Mouse (Mus musculus) olfactory bulb, adult 2 months (tissue): ENCODE results near the gene Ctnna3.

ENCODE experiments used
- CTCF ChIP-seq: fragments of 200-500 bp; IDR thresholded peaks from 2 replicates; pipeline ENCODE4 v1.5.1; 2012; ENCODE audit warnings: low read depth, mild to moderate bottlenecking, low read length, moderate library complexity; ENCODE audit not compliant: insufficient read depth
- POLR2A ChIP-seq: fragments of 200-500 bp; IDR thresholded peaks from 2 replicates; pipeline ENCODE4 v1.6.1; 2012; ENCODE audit warnings: mild to moderate bottlenecking, low read depth, low read length, moderate library complexity; ENCODE audit not compliant: insufficient read depth

GRCm38 (mm10) chr10:64278836-64279235, 848.9 kb downstream of the Ctnna3 start:
- no peak for TF ChIP-seq CTCF
- TF ChIP-seq POLR2A, result no peak
